Mouse (Mus musculus) spleen, postnatal 10 days (tissue): ENCODE measurements around the gene Xlr4b.
A peak's percentile ranks its signal among the peaks of the same experiment; 100 is the strongest.
"Not testable (repeated sequence)": the region's sequence is repeated elsewhere in the genome, so short reads cannot be mapped to it uniquely, and the experiment has no call there.

ENCODE experiments used
- DNase-seq, 2 experiments: peaks; one replicate each; pipeline ENCODE4 v3.0.0; 2021 to 2022; ENCODE audit warnings: low spot score in 2 of 2

Xlr4b gene

GRCm38 (mm10) chrX:73213819-73214564 lies at the start of gene Xlr4b:
Gene Xlr4b (plus strand): TSS chrX:73214333.
- DNase-seq: not testable (repeated sequence)

- DNase-seq: not testable (repeated sequence)
These were observed 37.2 kb upstream of the Xlr4b start, which contains the start of gene Spin2d for GRCm38 (mm10) chrX:73176889-73177288. Gene Spin2d (minus strand): TSS chrX:73176989.

DNA sequence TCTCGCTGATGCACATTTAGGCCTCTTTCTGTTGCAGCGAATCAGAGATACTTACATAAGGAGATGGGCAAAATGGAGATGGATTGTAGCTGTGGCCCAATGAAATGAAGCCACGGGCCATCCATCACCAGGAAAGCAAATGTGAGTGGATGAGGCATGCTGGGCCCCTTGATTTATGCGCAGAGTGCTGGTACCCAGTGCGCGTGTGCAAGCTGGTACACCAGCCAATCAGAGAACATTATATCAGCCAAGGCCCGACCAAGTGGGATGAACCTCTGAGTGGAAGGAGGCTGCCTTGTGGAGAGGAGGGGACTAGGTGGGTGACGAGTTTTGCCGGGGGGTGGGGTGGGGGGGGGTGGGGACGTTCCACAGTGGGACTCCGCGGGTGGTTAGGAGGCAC lies 22.2 kb upstream of the Xlr4b start, which contains the start of gene Xlr3b:
Gene Xlr3b (plus strand): TSS at position 274 of the 400 bp plus-strand sequence.
- DNase-seq: not testable (repeated sequence)

DNA sequence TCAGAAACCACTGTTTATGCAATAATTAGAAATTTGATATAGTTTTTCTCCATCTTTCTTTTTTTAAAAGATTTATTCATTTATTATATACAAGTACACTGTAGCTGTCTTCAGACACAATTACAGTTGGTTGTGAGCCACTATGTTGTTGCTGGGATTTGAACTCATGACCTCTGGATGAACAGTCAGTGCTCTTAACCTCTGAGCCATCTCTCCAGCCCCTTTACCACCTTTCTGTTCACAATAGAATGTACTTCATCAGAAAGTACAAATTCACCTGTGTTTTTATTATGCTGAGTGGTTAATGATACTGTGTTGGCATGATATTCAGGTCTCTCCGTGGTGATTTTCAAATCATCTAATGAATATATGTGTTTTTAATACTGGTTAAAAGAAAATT lies 11.2 kb downstream of the Xlr4b start:
- no peak for DNase-seq

- peak; percentile 57 to 75 for DNase-seq
These were observed 13.9 kb downstream of the Xlr4b start, which contains the start of gene F8a for GRCm38 (mm10) chrX:73227914-73228605. Gene F8a (plus strand): TSS chrX:73228291.

GRCm38 (mm10) chrX:73228606-73229214 lies 14.6 kb downstream of the Xlr4b start:
- peak; percentile 33 to 61 for DNase-seq

GRCm38 (mm10) chrX:73229288-73229687 lies 15.2 kb downstream of the Xlr4b start:
- no peak for DNase-seq

GRCm38 (mm10) chrX:73242821-73243325 lies 28.7 kb downstream of the Xlr4b start, which contains the start of gene Xlr4c:
Gene Xlr4c (minus strand): TSS chrX:73243130.
- not testable (repeated sequence) for DNase-seq

- not testable (repeated sequence) for DNase-seq
These were observed 48.3 kb downstream of the Xlr4b start for GRCm38 (mm10) chrX:73262428-73262827.

- not testable (repeated sequence) for DNase-seq
These were observed 51.1 kb downstream of the Xlr4b start, which contains the start of gene Xlr3c for GRCm38 (mm10) chrX:73265270-73265669. Gene Xlr3c (minus strand): TSS chrX:73265390.
